29 mouse cellular contexts compared by ENCODE assay signal in the genomic region with DNA sequence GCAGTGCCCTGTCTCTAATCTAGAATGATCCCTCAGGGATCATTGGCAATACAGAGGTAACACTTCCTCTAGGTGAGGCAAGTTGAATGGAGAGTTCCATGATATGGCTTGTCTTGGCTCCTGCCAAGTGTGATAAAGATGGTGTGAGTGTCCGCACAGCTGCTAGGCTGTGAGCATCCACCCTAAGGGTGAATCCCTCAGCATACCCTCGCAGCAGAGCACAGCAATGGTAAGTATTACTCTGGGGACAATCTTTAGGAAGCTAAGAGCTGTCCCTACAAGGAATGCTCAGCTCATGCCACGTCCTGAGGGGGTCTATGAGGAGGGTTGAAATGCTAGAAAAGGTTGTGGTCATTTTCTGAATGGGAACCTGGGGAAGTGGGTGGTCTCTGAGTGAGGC.
"Had no signal": no experiment of that assay in that cellular context is flagged by ENCODE, and none has a peak within 500 bp of the region (broad histone marks: within the 10 kb centered on the region; RNA-seq: fewer than 3 reads in every experiment).

No protein-coding gene starts in this region.

- H3K36me3 ChIP-seq: heart, embryonic 12.5 days; heart, embryonic 13.5 days; heart, embryonic 15.5 days; hindbrain, embryonic 10.5 days; hindbrain, embryonic 12.5 days; hindbrain, embryonic 13.5 days; hindbrain, embryonic 15.5 days; intestine, embryonic 15.5 days; kidney, embryonic 15.5 days had no signal

- DNase-seq: heart, postnatal 10 days; heart, postnatal 36 days; heart, postnatal 4 days; kidney, adult 11 months; kidney, adult 18-20 months; kidney, adult 2 months; kidney, adult 8-10 months; kidney, adult 9 months; kidney, postnatal 10 days; kidney, postnatal 14 days; kidney, postnatal 25 days; kidney, postnatal 36 days; kidney, postnatal 4 days; layer of hippocampus, adult 9-11 months; layer of hippocampus, postnatal 36 days had no signal

- H3K4me3 ChIP-seq: heart, embryonic 12.5 days; heart, embryonic 13.5 days; heart, embryonic 15.5 days; hindbrain, embryonic 10.5 days; hindbrain, embryonic 12.5 days; hindbrain, embryonic 13.5 days; hindbrain, embryonic 15.5 days; intestine, embryonic 15.5 days; kidney, embryonic 15.5 days; layer of hippocampus, adult 2 months; left cerebral cortex, adult 2 months had no signal

- H3K9me3 ChIP-seq: heart, embryonic 12.5 days; heart, embryonic 13.5 days; heart, embryonic 15.5 days; hindbrain, embryonic 10.5 days; hindbrain, embryonic 12.5 days; hindbrain, embryonic 13.5 days; hindbrain, embryonic 15.5 days; intestine, embryonic 15.5 days; kidney, embryonic 15.5 days had no signal

- H3K27me3 ChIP-seq: heart, embryonic 12.5 days; heart, embryonic 13.5 days; heart, embryonic 15.5 days; hindbrain, embryonic 12.5 days; hindbrain, embryonic 13.5 days; hindbrain, embryonic 15.5 days; intestine, embryonic 15.5 days; kidney, embryonic 15.5 days had no signal

- H3K27ac ChIP-seq: heart, embryonic 13.5 days; heart, embryonic 15.5 days; hindbrain, embryonic 10.5 days; hindbrain, embryonic 12.5 days; hindbrain, embryonic 13.5 days; hindbrain, embryonic 14.5 days; hindbrain, embryonic 15.5 days; hindbrain, postnatal 0 days; intestine, embryonic 15.5 days; kidney, embryonic 15.5 days; kidney, postnatal 0 days; layer of hippocampus, adult 2 months; left cerebral cortex, adult 2 months had no signal

- H3K4me1 ChIP-seq: intestine, embryonic 15.5 days had no signal
